Mouse (Mus musculus) bone marrow macrophage, adult 2 months (primary cell): ENCODE results near the gene Nacc2.

Source experiments
- CTCF ChIP-seq: IDR thresholded peaks from 2 replicates; pipeline ENCODE4 v1.5.1; 2012; ENCODE audit warnings: low read depth, mild to moderate bottlenecking, low read length, moderate library complexity
- POLR2A ChIP-seq: IDR thresholded peaks from 2 replicates; pipeline ENCODE4 v1.6.1; 2012; ENCODE audit warnings: mild to moderate bottlenecking, low read depth, low read length, borderline replicate concordance

- TF ChIP-seq POLR2A: no peak
- TF ChIP-seq CTCF: no peak
These were observed 43.9 kb upstream of the Nacc2 start for GRCm38 (mm10) chr2:26166890-26167289.
